Mouse (Mus musculus) CH12.LX (cell line): Measurements from ENCODE around the gene Pan3. TPM values are rescaled to one million over a fixed set of nuclear protein-coding genes. Genes with fewer than 3 reads are reported as not detected.

ENCODE experiments used
- DNase-seq: peaks from one replicate; pipeline ENCODE4 v3.0.0-alpha.2; 2013; ENCODE audit errors: extremely low read depth
- H3K27ac ChIP-seq: 2 replicates; pipeline ENCODE4 v1.5.1; 2012; ENCODE audit warnings: low read depth, mild to moderate bottlenecking, control low read depth, moderate library complexity; ENCODE audit not compliant: insufficient read depth
- H3K27me3 ChIP-seq: replicated peaks from 2 replicates; pipeline ENCODE3; 2012; ENCODE audit warnings: inconsistent platforms
- H3K36me3 ChIP-seq, 2 experiments: replicated peaks in 1 of 2; 2 replicates each; pipeline versions ENCODE3 to v1.6.1; 2012; ENCODE audit warnings: inconsistent platforms in 1 of 2, low read length in 1 of 2, mild to moderate bottlenecking in 1 of 2, mixed read lengths in 1 of 2, moderate library complexity in 1 of 2; ENCODE audit not compliant: control insufficient read depth in 1 of 2, insufficient read depth in 1 of 2
- H3K4me1 ChIP-seq, 2 experiments: 2 replicates each; pipeline ENCODE4 v1.6.1; 2012; ENCODE audit warnings: inconsistent platforms in 1 of 2, moderate library complexity in 1 of 2; ENCODE audit not compliant: insufficient read depth in 2 of 2, control insufficient read depth in 1 of 2
- H3K4me2 ChIP-seq: 2 replicates; pipeline ENCODE4 v1.6.1; 2012; ENCODE audit warnings: low read depth, mild to moderate bottlenecking, control low read depth; ENCODE audit not compliant: poor library complexity, insufficient read depth, severe bottlenecking
- H3K4me3 ChIP-seq, 3 experiments: fragments of 150-350 bp in 1 of 3; sonication (generic) in 1 of 3; replicated peaks in 1 of 3; 2 replicates each; pipeline versions ENCODE3 to v1.5.1; 2011 to 2012; ENCODE audit warnings: low read depth in 2 of 3, low read length in 2 of 3, mild to moderate bottlenecking in 2 of 3, moderate library complexity in 2 of 3, control low read depth in 1 of 3, improper control_type of control experiment in 1 of 3, inconsistent platforms in 1 of 3, mixed read lengths in 1 of 3; ENCODE audit not compliant: poor library complexity in 1 of 3
- H3K79me2 ChIP-seq: replicated peaks from 2 replicates; pipeline ENCODE4 v1.6.1; 2012; ENCODE audit warnings: mild to moderate bottlenecking, moderate library complexity; ENCODE audit not compliant: control insufficient read depth, poor library complexity, insufficient read depth, severe bottlenecking; ENCODE audit errors: extremely low read depth
- H3K9ac ChIP-seq: 2 replicates; pipeline ENCODE4 v1.6.1; 2012; ENCODE audit warnings: low read depth, mild to moderate bottlenecking, control low read depth, moderate library complexity; ENCODE audit not compliant: insufficient read depth
- H3K9me3 ChIP-seq: replicated peaks from 2 replicates; pipeline ENCODE3; 2012; ENCODE audit warnings: low read length, inconsistent platforms, mixed read lengths
- E2F4 ChIP-seq: IDR thresholded peaks from 2 replicates; pipeline ENCODE4 v1.6.1; 2011; ENCODE audit warnings: low read depth, low read length, improper control_type of control experiment; ENCODE audit not compliant: insufficient replicate concordance
- EP300 ChIP-seq: IDR thresholded peaks from 2 replicates; pipeline ENCODE4 v1.6.1; 2011; ENCODE audit warnings: low read length, improper control_type of control experiment
- GABPA ChIP-seq: IDR thresholded peaks from 2 replicates; pipeline ENCODE4 v1.6.1; 2012; ENCODE audit warnings: low read depth, low read length, improper control_type of control experiment, inconsistent platforms; ENCODE audit not compliant: insufficient replicate concordance
- JUN ChIP-seq: IDR thresholded peaks from 2 replicates; pipeline ENCODE4 v1.6.1; 2011; ENCODE audit warnings: low read depth, mild to moderate bottlenecking, low read length, improper control_type of control experiment, moderate library complexity; ENCODE audit not compliant: insufficient read depth
- MAX ChIP-seq: IDR thresholded peaks from 2 replicates; pipeline ENCODE4 v1.6.1; 2011; ENCODE audit warnings: low read length, improper control_type of control experiment
- NELFE ChIP-seq: IDR thresholded peaks from 2 replicates; pipeline ENCODE4 v1.6.1; 2011; ENCODE audit warnings: low read depth, low read length, improper control_type of control experiment
- NRF1 ChIP-seq: IDR thresholded peaks from 2 replicates; pipeline ENCODE4 v1.6.1; 2014; ENCODE audit warnings: low read depth, mild to moderate bottlenecking, inconsistent platforms, low read length, improper control_type of control experiment, moderate library complexity
- RCOR1 ChIP-seq: conservative IDR thresholded peaks from 2 replicates; pipeline ENCODE4 v1.6.1; 2012; ENCODE audit warnings: low read depth, mild to moderate bottlenecking, inconsistent platforms, low read length, improper control_type of control experiment
- TBP ChIP-seq: conservative IDR thresholded peaks from 2 replicates; pipeline ENCODE4 v1.6.1; 2011; ENCODE audit warnings: low read depth, low read length, improper control_type of control experiment
- UBTF ChIP-seq: IDR thresholded peaks from 2 replicates; pipeline ENCODE4 v1.6.1; 2012; ENCODE audit warnings: low read depth, mild to moderate bottlenecking, inconsistent platforms, low read length, improper control_type of control experiment, moderate library complexity
- USF1 ChIP-seq: IDR thresholded peaks from 2 replicates; pipeline ENCODE4 v1.6.1; 2014; ENCODE audit warnings: low read depth, mild to moderate bottlenecking, inconsistent platforms, low read length, improper control_type of control experiment
- ZKSCAN1 ChIP-seq: IDR thresholded peaks from 2 replicates; pipeline ENCODE4 v1.6.1; 2012; ENCODE audit warnings: low read depth, inconsistent platforms, low read length, improper control_type of control experiment, borderline replicate concordance
- dilution Hi-C: fragments of 300-500 bp; cut with MboI; formaldehyde crosslinking; loops from 2 replicates; pipeline ENCODE4 v1.14.3; 2020; ENCODE audit warnings: low sequenced_read_pairs; ENCODE audit not compliant: extremely low pct_unique_long_range_greater_than_20kb, extremely low pct_ligation_motif_present
- in situ Hi-C: fragments of 300-500 bp; cut with MboI; formaldehyde crosslinking; loops from 3 replicates; pipeline ENCODE4 v1.14.3; 2019; ENCODE audit warnings: low sequenced_read_pairs, low pct_ligation_motif_present, low pct_unique_long_range_greater_than_20kb, mixed read lengths
- polyA plus RNA-seq: library from polyadenylated mRNA; unstranded; fragments of >175 nt; gene quantifications from 2 replicates; pipeline ENCODE4 v1.2.1, GENCODE M21; 2012; ENCODE audit warnings: low read depth; ENCODE audit not compliant: insufficient read length
- total RNA-seq, 2 experiments: library from RNA; depleted of rRNA; stranded (reverse); fragments of 300-350 nt in 1 of 2; fragments of >200 nt in 1 of 2; gene quantifications; 2 replicates each; pipeline ENCODE4 v1.2.3; 2012 to 2014

Pan3 gene
- total and polyA plus RNA-seq, 3 experiments, result 37.6 to 43.5 (median 40.2) TPM

DNA sequence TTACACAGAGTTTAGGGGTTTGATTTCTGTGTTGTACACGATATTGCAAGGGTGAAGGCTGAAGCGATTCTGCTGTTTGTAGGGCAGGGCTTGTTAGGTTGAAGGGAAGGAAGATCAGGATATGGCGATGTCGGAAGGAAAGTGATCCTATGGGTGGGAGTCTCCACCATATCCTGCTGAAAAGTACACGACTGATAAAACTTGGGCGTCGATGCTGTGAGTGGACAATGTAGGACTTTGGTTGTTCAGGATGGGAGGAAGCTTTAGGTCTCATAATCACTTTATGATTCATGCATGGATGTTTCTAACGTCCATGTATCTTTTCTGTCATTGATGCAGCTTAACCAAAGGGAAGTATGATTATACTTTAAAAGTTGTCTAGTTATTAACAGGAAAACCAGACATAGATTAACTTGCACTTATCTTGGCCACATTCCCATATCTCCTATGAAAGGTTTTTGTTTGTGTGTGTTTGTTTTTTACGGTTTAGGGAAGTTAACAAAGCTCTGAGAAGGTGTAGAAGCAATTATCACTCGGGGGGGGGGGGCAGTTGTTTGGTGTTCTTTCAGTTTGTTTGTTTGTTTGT lies 64.9 kb downstream of the Pan3 start:
- Histone ChIP-seq H3K79me2 (peaks cover 2% of the 10 kb centered on the region; the same call in 1 of the 2 replicates), H3K36me3 (peaks cover 17 to 68% of the 10 kb centered on the region in 2 experiments), H3K4me1 (peaks cover 6 to 52% of the 10 kb centered on the region in 2 experiments), H3K4me2 (no peak overlapping the region), H3K9ac (no peak overlapping the region), H3K4me3 (no peak overlapping the region), H3K27ac (no peak overlapping the region), H3K9me3 (no peaks in the 10 kb centered on the region)
- no peak for DNase-seq
- dilution Hi-C loops (no loop called here), in situ Hi-C loops (no loop called here)
- no peak for TF ChIP-seq EP300
- TF ChIP-seq TBP, result no peak
- TF ChIP-seq GABPA, result no peak
- no peak for TF ChIP-seq USF1
- TF ChIP-seq JUN, result no peak
- no peak for TF ChIP-seq ZKSCAN1
- TF ChIP-seq RCOR1, result no peak
- no peak for TF ChIP-seq UBTF
- TF ChIP-seq NRF1, result no peak
- TF ChIP-seq NELFE, result no peak
- TF ChIP-seq, all 38 proteins: peak for 0
- H3K27me3 ChIP-seq, result no peaks in the 10 kb centered on the region

GRCm38 (mm10) chr5:147495961-147496360 lies 66.0 kb downstream of the Pan3 start:
- TF ChIP-seq E2F4, result no peak
- dilution Hi-C loops (no loop called here), in situ Hi-C loops (no loop called here)

GRCm38 (mm10) chr5:147496921-147497320 lies 67.0 kb downstream of the Pan3 start:
- Histone ChIP-seq H3K9ac (no peak overlapping the region), H3K27ac (no peak overlapping the region), H3K79me2 (0 out of 2 replicates have a peak, but pooled peaks cover 2% of the 10 kb centered on the region), H3K36me3 (peaks cover 11 to 71% of the 10 kb centered on the region in 2 experiments), H3K4me1 (peaks cover 6 to 57% of the 10 kb centered on the region in 2 experiments), H3K4me2 (no peak overlapping the region), H3K9me3 (no peaks in the 10 kb centered on the region), H3K27me3 (no peaks in the 10 kb centered on the region), H3K4me3 (no peak overlapping the region)
- no peak for DNase-seq
- no peak for TF ChIP-seq NRF1
- no peak for TF ChIP-seq MAX
- dilution Hi-C loops (no loop called here), in situ Hi-C loops (no loop called here)

More at GRCm38 (mm10) chr5:147495961-147496360, 66.0 kb downstream of the Pan3 start:
- DNase-seq, result no peak
- no peak overlapping the region for H3K27ac ChIP-seq
- H3K9me3 ChIP-seq, result no peaks in the 10 kb centered on the region
- peaks cover 12 to 66% of the 10 kb centered on the region in 2 experiments for H3K36me3 ChIP-seq
- H3K4me2 ChIP-seq, result no peak overlapping the region
- no peaks in the 10 kb centered on the region for H3K27me3 ChIP-seq
- peaks cover 6 to 53% of the 10 kb centered on the region in 2 experiments for H3K4me1 ChIP-seq
- H3K4me3 ChIP-seq, result no peak overlapping the region
- H3K9ac ChIP-seq, result no peak overlapping the region
- H3K79me2 ChIP-seq, result 0 out of 2 replicates have a peak, but pooled peaks cover 2% of the 10 kb centered on the region
